Mouse (Mus musculus): ENCODE measurements around the gene Ksr2. TPM values are rescaled to one million over a fixed set of nuclear protein-coding genes. Genes with fewer than 3 reads are reported as not detected.

The Ksr2 gene
- polyA plus RNA-seq, 1 experiment = not detected

DNA sequence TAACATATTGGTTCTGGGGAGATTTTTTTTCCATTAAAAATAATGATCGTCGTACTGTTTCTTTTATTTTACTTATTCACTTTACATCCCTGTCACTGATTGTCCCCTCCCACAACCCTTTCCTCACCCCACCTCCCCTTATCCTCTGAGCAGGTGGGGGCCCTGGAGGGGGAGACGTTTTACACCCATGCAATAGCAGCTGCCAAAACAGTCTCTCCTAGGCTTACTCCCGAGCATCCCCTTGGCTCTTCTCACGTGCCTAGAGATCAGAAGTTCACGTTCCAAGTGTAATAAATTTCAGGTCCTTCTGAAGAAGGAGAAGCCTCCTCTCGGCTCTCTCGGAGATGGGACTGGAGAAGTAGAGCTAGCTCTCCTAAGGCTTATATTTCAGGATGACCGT lies 387.0 kb downstream of the Ksr2 start:
- Histone ChIP-seq H3K27ac (ENCODE audit: insufficient read depth, low read length) (no peak overlapping the region), H3K4me3 (ENCODE audit: insufficient read depth, low read length) (no peak overlapping the region), H3K4me1 (ENCODE audit: control insufficient read depth, insufficient read depth, low read length) (no peaks in the 10 kb centered on the region)
- TF ChIP-seq POLR2A (IDR thresholded peaks at IDR 0.05; ENCODE audit: low read depth, low read length) (no peak), CTCF (IDR thresholded peaks at IDR 0.05; ENCODE audit: borderline replicate concordance, insufficient read depth, low read length) (no peak)

DNA sequence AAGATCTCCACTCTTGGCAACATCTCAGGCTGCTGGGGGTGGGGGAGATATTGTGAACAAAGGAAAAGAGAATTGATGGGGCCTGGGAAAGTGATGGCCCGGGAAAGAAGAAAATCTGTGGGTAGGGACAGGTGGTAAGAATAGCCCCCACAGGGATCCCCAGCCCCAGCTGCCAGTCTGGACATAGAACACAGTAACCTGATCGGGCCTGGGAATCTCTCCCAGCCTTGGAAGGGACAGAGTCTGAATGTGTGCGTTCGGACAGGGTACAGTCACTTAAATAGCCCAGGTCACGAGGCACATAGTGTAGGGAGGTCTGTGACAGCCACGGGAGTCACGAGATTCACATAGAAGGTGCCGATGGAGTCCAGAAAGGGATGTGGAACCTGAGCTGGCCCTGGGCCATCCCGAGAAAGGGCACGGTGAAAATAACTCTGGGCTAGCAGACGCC lies 388.3 kb downstream of the Ksr2 start:
- Histone ChIP-seq H3K4me1 (ENCODE audit: control insufficient read depth, insufficient read depth, low read length) (no peaks in the 10 kb centered on the region), H3K4me3 (ENCODE audit: insufficient read depth, low read length) (no peak overlapping the region), H3K27ac (ENCODE audit: insufficient read depth, low read length) (no peak overlapping the region)
- TF ChIP-seq POLR2A (IDR thresholded peaks at IDR 0.05; ENCODE audit: low read depth, low read length) (no peak), CTCF (IDR thresholded peaks at IDR 0.05; ENCODE audit: borderline replicate concordance, insufficient read depth, low read length) (no peak)

DNA sequence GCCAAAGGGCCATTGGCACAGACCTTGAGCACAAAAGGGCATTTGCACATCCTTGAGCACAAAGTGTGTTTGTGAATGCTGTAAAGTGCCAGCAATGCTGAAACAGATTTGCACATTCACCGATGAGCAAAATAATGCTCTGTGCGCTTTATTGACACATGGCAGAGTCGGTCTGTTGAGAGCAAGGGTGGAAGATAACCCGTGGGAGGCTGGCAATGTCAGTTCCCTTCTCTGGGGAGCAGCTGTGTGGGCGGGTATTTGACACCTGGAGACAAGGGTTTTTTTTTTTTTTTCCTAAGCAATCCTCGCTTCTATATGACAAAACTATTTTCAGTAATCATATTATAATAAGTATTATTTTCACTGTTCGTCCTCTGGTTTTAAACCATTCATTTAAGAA lies 389.8 kb downstream of the Ksr2 start:
- Histone ChIP-seq H3K27ac (ENCODE audit: insufficient read depth, low read length) (no peak overlapping the region), H3K4me1 (ENCODE audit: control insufficient read depth, insufficient read depth, low read length) (no peaks in the 10 kb centered on the region), H3K4me3 (ENCODE audit: insufficient read depth, low read length) (no peak overlapping the region)
- TF ChIP-seq CTCF (IDR thresholded peaks at IDR 0.05; ENCODE audit: borderline replicate concordance, insufficient read depth, low read length) = no peak
- no peak for TF ChIP-seq POLR2A (IDR thresholded peaks at IDR 0.05; ENCODE audit: low read depth, low read length)

DNA sequence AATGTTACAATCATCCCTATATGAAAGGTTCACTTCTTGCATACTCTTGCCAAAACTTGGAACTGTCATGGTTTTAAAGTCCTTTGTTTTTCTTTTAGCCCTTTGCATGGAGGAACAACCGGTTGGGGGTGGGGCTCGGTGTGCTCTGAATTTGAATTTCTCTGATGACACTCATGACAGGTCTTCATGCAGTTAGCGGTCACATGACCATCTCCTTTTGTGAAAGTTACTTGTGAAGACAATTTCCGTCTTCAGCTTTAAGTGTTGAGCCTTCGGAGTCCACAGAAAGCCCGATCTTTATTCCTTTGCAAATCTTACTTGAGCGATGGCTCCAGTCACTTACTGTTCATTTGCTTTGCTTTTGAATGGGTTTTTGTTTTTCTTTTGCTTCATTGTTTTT lies 397.1 kb downstream of the Ksr2 start:
- Histone ChIP-seq H3K27ac (ENCODE audit: insufficient read depth, low read length) (no peak overlapping the region), H3K4me1 (ENCODE audit: control insufficient read depth, insufficient read depth, low read length) (no peaks in the 10 kb centered on the region), H3K4me3 (ENCODE audit: insufficient read depth, low read length) (no peak overlapping the region)
- TF ChIP-seq POLR2A (IDR thresholded peaks at IDR 0.05; ENCODE audit: low read depth, low read length) = no peak
- no peak for TF ChIP-seq CTCF (IDR thresholded peaks at IDR 0.05; ENCODE audit: borderline replicate concordance, insufficient read depth, low read length)

DNA sequence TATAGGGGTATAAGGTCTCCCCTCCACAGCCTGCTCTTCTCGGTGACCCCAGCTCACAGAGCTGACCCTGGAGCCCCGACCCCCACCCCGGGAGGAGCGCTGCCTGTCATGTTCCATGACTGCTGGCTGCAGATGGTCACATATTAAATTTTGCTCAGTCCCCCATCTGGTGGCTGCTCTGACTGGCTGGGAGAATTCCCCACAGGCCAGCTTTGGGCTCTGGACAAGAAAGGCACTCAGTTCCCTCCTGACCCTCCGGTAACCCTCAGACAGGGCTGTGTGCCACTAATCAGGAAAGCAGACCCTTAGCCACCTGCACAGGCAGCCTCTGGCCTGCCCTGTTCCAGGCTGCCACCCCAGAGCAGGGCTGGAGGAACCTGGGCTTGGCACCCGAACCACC lies 405.0 kb downstream of the Ksr2 start:
- Histone ChIP-seq H3K4me1 (ENCODE audit: control insufficient read depth, insufficient read depth, low read length) (no peaks in the 10 kb centered on the region), H3K27ac (ENCODE audit: insufficient read depth, low read length) (no peak overlapping the region), H3K4me3 (ENCODE audit: insufficient read depth, low read length) (no peak overlapping the region)
- TF ChIP-seq POLR2A (IDR thresholded peaks at IDR 0.05; ENCODE audit: low read depth, low read length) = no peak
- TF ChIP-seq CTCF (IDR thresholded peaks at IDR 0.05; ENCODE audit: borderline replicate concordance, insufficient read depth, low read length) = no peak

DNA sequence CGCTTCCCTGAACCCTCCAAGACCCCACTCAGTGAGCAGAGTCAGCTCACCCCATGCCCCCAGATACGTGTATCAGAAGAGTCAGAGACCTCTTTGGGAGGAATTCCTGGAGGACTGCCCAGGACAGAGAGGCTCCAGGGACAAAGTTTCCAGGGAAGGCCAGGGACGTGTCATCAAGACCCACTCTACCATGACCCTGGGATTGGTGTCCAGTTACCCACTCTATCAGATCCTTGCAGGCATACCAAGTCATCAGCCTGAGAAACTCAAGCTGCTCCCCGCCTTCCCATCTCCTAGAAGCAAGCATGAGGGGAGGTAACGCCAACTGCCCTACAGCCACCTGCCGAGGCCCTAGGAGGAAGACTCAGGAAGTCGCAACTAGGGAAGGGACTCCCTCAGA lies 406.6 kb downstream of the Ksr2 start:
- H3K4me3 ChIP-seq (ENCODE audit: insufficient read depth, low read length) = no peak overlapping the region
- TF ChIP-seq POLR2A (IDR thresholded peaks at IDR 0.05; ENCODE audit: low read depth, low read length) = no peak
- TF ChIP-seq CTCF (IDR thresholded peaks at IDR 0.05; ENCODE audit: borderline replicate concordance, insufficient read depth, low read length) = no peak
- H3K27ac ChIP-seq (ENCODE audit: insufficient read depth, low read length) = no peak overlapping the region
- no peaks in the 10 kb centered on the region for H3K4me1 ChIP-seq (ENCODE audit: control insufficient read depth, insufficient read depth, low read length)

DNA sequence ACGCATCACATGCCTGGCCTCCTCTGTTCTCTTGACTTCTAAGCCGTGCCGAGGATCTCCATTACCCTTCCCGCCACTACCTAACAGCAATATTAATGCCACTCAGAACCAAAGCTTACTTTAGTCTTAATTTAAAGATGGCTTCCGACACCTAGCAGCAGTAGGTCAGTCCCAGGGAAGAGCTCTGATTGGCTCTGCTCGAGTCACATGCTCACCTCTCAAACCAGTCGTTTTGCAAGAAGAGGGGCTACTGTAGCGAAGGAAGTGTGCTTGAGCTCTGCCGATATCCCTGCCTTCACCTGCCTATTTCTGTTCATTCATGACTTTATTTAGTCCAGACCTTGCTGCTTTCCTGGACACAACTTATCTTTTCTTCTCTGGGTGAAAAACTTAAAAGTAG lies 410.0 kb downstream of the Ksr2 start:
- TF ChIP-seq POLR2A (IDR thresholded peaks at IDR 0.05; ENCODE audit: low read depth, low read length) = no peak
- no peak for TF ChIP-seq CTCF (IDR thresholded peaks at IDR 0.05; ENCODE audit: borderline replicate concordance, insufficient read depth, low read length)
- Histone ChIP-seq H3K4me3 (ENCODE audit: insufficient read depth, low read length) (no peak overlapping the region), H3K27ac (ENCODE audit: insufficient read depth, low read length) (no peak overlapping the region)

DNA sequence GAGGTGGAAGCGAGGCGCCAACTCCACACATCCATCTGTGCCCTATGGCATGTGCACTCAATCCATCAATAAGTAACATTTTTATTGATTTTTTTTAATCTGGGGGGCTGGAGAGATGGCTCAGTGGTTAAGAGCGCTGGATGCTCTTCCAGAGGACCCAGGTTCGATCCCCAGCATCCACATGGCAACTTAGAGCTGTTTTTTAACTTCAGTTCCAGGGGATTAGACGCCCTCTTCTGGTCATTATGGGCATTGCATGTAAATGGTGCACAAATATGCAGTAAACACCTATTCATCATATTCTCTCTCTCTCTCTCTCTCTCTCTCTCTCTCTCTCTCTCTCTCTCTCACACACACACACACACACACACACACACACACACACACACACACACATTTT lies 410.7 kb downstream of the Ksr2 start:
- H3K27ac ChIP-seq (ENCODE audit: insufficient read depth, low read length) = no peak overlapping the region
- TF ChIP-seq CTCF (IDR thresholded peaks at IDR 0.05; ENCODE audit: borderline replicate concordance, insufficient read depth, low read length) (no peak), POLR2A (IDR thresholded peaks at IDR 0.05; ENCODE audit: low read depth, low read length) (no peak)
- H3K4me1 ChIP-seq (ENCODE audit: control insufficient read depth, insufficient read depth, low read length) = no peaks in the 10 kb centered on the region
- H3K4me3 ChIP-seq (ENCODE audit: insufficient read depth, low read length) = no peak overlapping the region

More for the DNA sequence above, 410.0 kb downstream of the Ksr2 start:
- no peaks in the 10 kb centered on the region for H3K4me1 ChIP-seq (ENCODE audit: control insufficient read depth, insufficient read depth, low read length)

Other genes with a start within 250 kb of the Ksr2 start
- gene Pebp1, start 126.4 kb upstream of the Ksr2 start, polyA plus RNA-seq (2011; ENCODE audit: insufficient read length, low read depth, missing spikeins) = 275 and 281 TPM in 2 replicates
- gene Vsig10, start 94.9 kb upstream of the Ksr2 start, polyA plus RNA-seq (2011; ENCODE audit: insufficient read length, low read depth, missing spikeins) = 7.5 and 9.3 TPM in 2 replicates
- 109 and 138 TPM in 2 replicates for gene Wsb2, start 56.7 kb upstream of the Ksr2 start, polyA plus RNA-seq (2011; ENCODE audit: insufficient read length, low read depth, missing spikeins)
- gene Rfc5, start 25.0 kb upstream of the Ksr2 start, polyA plus RNA-seq (2011; ENCODE audit: insufficient read length, low read depth, missing spikeins) = 38.8 and 51.0 TPM in 2 replicates